Mouse (Mus musculus) C2C12 (cell line): Measurements from ENCODE around the gene Eppin.
"Not testable (repeated sequence)": the region's sequence is repeated elsewhere in the genome, so short reads cannot be mapped to it uniquely, and the experiment has no call there.

Experiments used
- CTCF ChIP-seq: IDR thresholded peaks from one replicate; pipeline ENCODE4 v1.5.1; 2011; ENCODE audit not compliant: control insufficient read depth, insufficient read depth, insufficient read length
- USF1 ChIP-seq: IDR thresholded peaks from one replicate; pipeline ENCODE4 v1.6.1; 2011; ENCODE audit warnings: low read depth, mild to moderate bottlenecking, control low read depth, moderate library complexity

- TF ChIP-seq CTCF, USF1: not testable (repeated sequence)
Observed at GRCm38 (mm10) chr2:164573359-164573758, 20.0 kb downstream of the Eppin start, which contains the start of gene Spint3.
